Mouse (Mus musculus) midbrain, embryonic 13.5 days (tissue): ENCODE data around the gene Lypd6b. TPM values are rescaled to one million over a fixed set of nuclear protein-coding genes. Genes with fewer than 3 reads are reported as not detected.

Source experiments
- ATAC-seq: fragments of 200-750 bp; cut with Nextera tagmentation; 2 replicates; pipeline ENCODE4 v1.8.0; 2017; ENCODE audit warnings: mild to moderate bottlenecking, moderate TSS enrichment, moderate library complexity
- H3K27ac ChIP-seq: fragments of 300-500 bp; sonication (generic); 2 replicates; pipeline ENCODE4 v1.5.1; 2015; ENCODE audit warnings: inconsistent platforms, mild to moderate bottlenecking, moderate library complexity
- H3K27me3 ChIP-seq: fragments of 300-500 bp; sonication (generic); 2 replicates; pipeline ENCODE4 v1.6.1; 2015; ENCODE audit warnings: mild to moderate bottlenecking, inconsistent platforms
- H3K36me3 ChIP-seq: fragments of 300-500 bp; sonication (generic); 2 replicates; pipeline ENCODE4 v1.6.1; 2015; ENCODE audit warnings: mild to moderate bottlenecking, inconsistent platforms
- H3K4me1 ChIP-seq: fragments of 300-500 bp; sonication (generic); replicated peaks from 2 replicates; pipeline ENCODE4 v1.6.1; 2015; ENCODE audit warnings: inconsistent platforms
- H3K4me2 ChIP-seq: fragments of 300-500 bp; sonication (generic); replicated peaks from 2 replicates; pipeline ENCODE4 v1.6.1; 2015; ENCODE audit warnings: moderate library complexity, mild to moderate bottlenecking, inconsistent platforms
- H3K4me3 ChIP-seq: fragments of 300-500 bp; sonication (generic); replicated peaks from 2 replicates; pipeline ENCODE4 v1.5.1; 2015; ENCODE audit warnings: mild to moderate bottlenecking, inconsistent platforms
- H3K9ac ChIP-seq: fragments of 300-500 bp; sonication (generic); replicated peaks from 2 replicates; pipeline ENCODE4 v1.6.1; 2015; ENCODE audit warnings: mild to moderate bottlenecking, inconsistent platforms
- H3K9me3 ChIP-seq: fragments of 300-500 bp; sonication (generic); 2 replicates; pipeline ENCODE4 v1.6.1; 2016; ENCODE audit warnings: mild to moderate bottlenecking, inconsistent platforms
- WGBS: fragments of 180-500 bp; shearing (Covaris S2); methylation state at CpG from one replicate; pipeline ENCODE4 v1.1.7; 2015; 5-methylcytosine and 5-hydroxymethylcytosine counted together
- polyA plus RNA-seq: library from polyadenylated mRNA; unstranded; fragments of >200 nt; fragmentation: Nextera tagmentation; extraction: Ambion mirVana; gene quantifications from 2 replicates; pipeline ENCODE4 v1.2.1, GENCODE M21; 2015

Lypd6b gene
- 2.6 and 3.3 TPM in 2 replicates for polyA plus RNA-seq

- H3K4me1 ChIP-seq, result peaks cover 12% of the 10 kb centered on the region; the same call in 1 of the 2 replicates
- H3K36me3 ChIP-seq, result no peaks in the 10 kb centered on the region
- peaks cover 38% of the 10 kb centered on the region for H3K27me3 ChIP-seq
- H3K4me2 ChIP-seq, result peak within 1 kb of the TSS; percentile 100
- H3K27ac ChIP-seq, result no peak within 1 kb of the TSS
- peak within 1 kb of the TSS; percentile 77 for H3K9ac ChIP-seq
- peak within 1 kb of the TSS; percentile 64 for H3K4me3 ChIP-seq
- H3K9me3 ChIP-seq, result no peaks in the 10 kb centered on the region
- peak; percentile 84 for ATAC-seq
- under 1% methylated on average over 78 of the region's 79 CpGs for WGBS
These were observed at the start of gene Lypd6b for GRCm38 (mm10) chr2:49787376-49788050. Gene Lypd6b, plus strand, starts transcription at chr2:49787688.

- Histone ChIP-seq H3K4me2 (no peak overlapping the region), H3K27ac (no peak overlapping the region), H3K4me1 (peaks cover 35% of the 10 kb centered on the region), H3K27me3 (no peaks in the 10 kb centered on the region), H3K9ac (no peak overlapping the region), H3K4me3 (no peak overlapping the region), H3K36me3 (peaks cover 73% of the 10 kb centered on the region), H3K9me3 (no peaks in the 10 kb centered on the region)
- WGBS, result 88% methylated on average over 5 of the region's 5 CpGs
- ATAC-seq, result no peak
These were observed 48.4 kb upstream of the Lypd6b start for GRCm38 (mm10) chr2:49739046-49739445.

GRCm38 (mm10) chr2:49741026-49741425, 46.5 kb upstream of the Lypd6b start:
- Histone ChIP-seq H3K27ac (peak overlapping the region; percentile 60; the same call in 1 of the 2 replicates), H3K9me3 (no peaks in the 10 kb centered on the region), H3K9ac (no peak overlapping the region), H3K27me3 (no peaks in the 10 kb centered on the region), H3K4me1 (peaks cover 50% of the 10 kb centered on the region), H3K4me2 (no peak overlapping the region), H3K4me3 (no peak overlapping the region), H3K36me3 (peaks cover 79% of the 10 kb centered on the region)
- 81% methylated on average over 6 of the region's 6 CpGs for WGBS
- no peak for ATAC-seq

GRCm38 (mm10) chr2:49741895-49742734, 45.4 kb upstream of the Lypd6b start:
- H3K9me3 ChIP-seq, result no peaks in the 10 kb centered on the region
- WGBS, result 63% methylated on average over 16 of the region's 16 CpGs
- ATAC-seq, result peak; percentile 53
- no peaks in the 10 kb centered on the region for H3K27me3 ChIP-seq
- no peak overlapping the region for H3K9ac ChIP-seq
- H3K27ac ChIP-seq, result peak overlapping the region; percentile 60
- peaks cover 82% of the 10 kb centered on the region for H3K36me3 ChIP-seq
- no peak overlapping the region for H3K4me3 ChIP-seq
- H3K4me1 ChIP-seq, result peaks cover 50% of the 10 kb centered on the region
- H3K4me2 ChIP-seq, result no peak overlapping the region

- Histone ChIP-seq H3K27ac (peak overlapping the region; percentile 60), H3K9me3 (no peaks in the 10 kb centered on the region), H3K9ac (no peak overlapping the region), H3K4me1 (peaks cover 50% of the 10 kb centered on the region), H3K4me3 (no peak overlapping the region), H3K4me2 (no peak overlapping the region), H3K27me3 (no peaks in the 10 kb centered on the region), H3K36me3 (peaks cover 85% of the 10 kb centered on the region)
- no peak for ATAC-seq
- 71% methylated on average over 4 of the region's 4 CpGs for WGBS
These were observed 44.6 kb upstream of the Lypd6b start for GRCm38 (mm10) chr2:49742919-49743318.

GRCm38 (mm10) chr2:49743775-49744174, 43.7 kb upstream of the Lypd6b start:
- H3K4me1 ChIP-seq, result peaks cover 50% of the 10 kb centered on the region
- H3K9ac ChIP-seq, result no peak overlapping the region
- 62% methylated on average over 6 of the region's 6 CpGs for WGBS

GRCm38 (mm10) chr2:49744251-49745093, 43.0 kb upstream of the Lypd6b start:
- Histone ChIP-seq H3K4me2 (no peak overlapping the region), H3K9ac (peak overlapping the region; percentile 19; the same call in 1 of the 2 replicates), H3K9me3 (no peaks in the 10 kb centered on the region), H3K36me3 (peaks cover 81% of the 10 kb centered on the region), H3K27ac (peak overlapping the region; percentile 60), H3K4me3 (no peak overlapping the region), H3K4me1 (peaks cover 50% of the 10 kb centered on the region), H3K27me3 (no peaks in the 10 kb centered on the region)
- WGBS, result 57% methylated on average over 11 of the region's 11 CpGs
- ATAC-seq, result peak; percentile 31; the same call in 1 of the 2 replicates

More at GRCm38 (mm10) chr2:49743775-49744174, 43.7 kb upstream of the Lypd6b start:
- H3K4me2 ChIP-seq, result no peak overlapping the region
- no peak overlapping the region for H3K4me3 ChIP-seq
- ATAC-seq, result no peak
- peaks cover 81% of the 10 kb centered on the region for H3K36me3 ChIP-seq
- no peaks in the 10 kb centered on the region for H3K9me3 ChIP-seq
- 0 out of 2 replicates have a peak overlapping the region, but pooled peaks have one; percentile 60 for H3K27ac ChIP-seq
- no peaks in the 10 kb centered on the region for H3K27me3 ChIP-seq

- Histone ChIP-seq H3K27me3 (no peaks in the 10 kb centered on the region), H3K4me3 (no peak overlapping the region), H3K9me3 (no peaks in the 10 kb centered on the region), H3K27ac (peak overlapping the region; percentile 60), H3K4me1 (peaks cover 50% of the 10 kb centered on the region), H3K9ac (peak overlapping the region; percentile 19; the same call in 1 of the 2 replicates), H3K4me2 (no peak overlapping the region), H3K36me3 (peaks cover 88% of the 10 kb centered on the region)
- peak; percentile 13; the same call in 1 of the 2 replicates for ATAC-seq
- 71% methylated on average over 14 of the region's 14 CpGs for WGBS
These were observed 42.2 kb upstream of the Lypd6b start for GRCm38 (mm10) chr2:49745094-49745781.

- Histone ChIP-seq H3K27me3 (no peaks in the 10 kb centered on the region), H3K4me1 (peaks cover 38% of the 10 kb centered on the region), H3K36me3 (peaks cover 90% of the 10 kb centered on the region), H3K9me3 (no peaks in the 10 kb centered on the region), H3K9ac (no peak overlapping the region), H3K4me3 (no peak overlapping the region), H3K27ac (0 out of 2 replicates have a peak overlapping the region, but pooled peaks have one; percentile 22), H3K4me2 (no peak overlapping the region)
- ATAC-seq, result no peak
- WGBS, result 93% methylated on average over 7 of the region's 7 CpGs
These were observed 40.5 kb upstream of the Lypd6b start for GRCm38 (mm10) chr2:49746947-49747346.

GRCm38 (mm10) chr2:49747670-49748069, 39.8 kb upstream of the Lypd6b start:
- Histone ChIP-seq H3K36me3 (peaks cover 90% of the 10 kb centered on the region), H3K4me3 (no peak overlapping the region), H3K4me1 (peaks cover 31% of the 10 kb centered on the region), H3K27me3 (no peaks in the 10 kb centered on the region), H3K9me3 (no peaks in the 10 kb centered on the region), H3K9ac (no peak overlapping the region), H3K4me2 (no peak overlapping the region), H3K27ac (peak overlapping the region; percentile 22; the same call in 1 of the 2 replicates)
- no peak for ATAC-seq
- 89% methylated on average over 2 of the region's 2 CpGs for WGBS
